Mouse (Mus musculus) G1E (cell line): ENCODE measurements around the gene Hp1bp3. TPM values are rescaled to one million over a fixed set of nuclear protein-coding genes. Genes with fewer than 3 reads are reported as not detected.

Source experiments
- ATAC-seq: 2 replicates; pipeline ENCODE4 v1.8.0; 2016; ENCODE audit warnings: mild to moderate bottlenecking; ENCODE audit not compliant: insufficient number of reproducible peaks, poor library complexity, low FRiP score, severe bottlenecking; ENCODE audit errors: extremely low read depth
- DNase-seq: peaks from one replicate; pipeline ENCODE4 v3.0.0; 2012; ENCODE audit warnings: low spot score
- H3K27me3 ChIP-seq: 2 replicates; pipeline ENCODE4 v1.6.1; 2012; ENCODE audit warnings: mild to moderate bottlenecking, low read length, inconsistent platforms; ENCODE audit not compliant: insufficient read depth
- H3K36me3 ChIP-seq: replicated peaks from 2 replicates; pipeline ENCODE3; 2012; ENCODE audit warnings: mild to moderate bottlenecking, inconsistent platforms
- H3K4me1 ChIP-seq: 2 replicates; pipeline ENCODE4 v1.6.1; 2012; ENCODE audit warnings: low read depth, low read length, inconsistent platforms, mixed read lengths; ENCODE audit not compliant: insufficient read depth
- H3K4me3 ChIP-seq: 2 replicates; pipeline ENCODE4 v1.5.1; 2012; ENCODE audit warnings: low read depth, mild to moderate bottlenecking, inconsistent platforms, low read length, moderate library complexity, mixed read lengths
- H3K9me3 ChIP-seq: replicated peaks from 2 replicates; pipeline ENCODE4 v1.6.1; 2012; ENCODE audit warnings: inconsistent platforms
- CTCF ChIP-seq: IDR thresholded peaks from 2 replicates; pipeline ENCODE4 v1.5.1; 2012; ENCODE audit warnings: low read depth, low read length, inconsistent platforms, mixed read lengths
- GATA1 ChIP-seq: IDR thresholded peaks from 2 replicates; pipeline ENCODE4 v1.6.1; 2012; ENCODE audit warnings: borderline replicate concordance, low read length, inconsistent platforms, mixed read lengths
- GATA2 ChIP-seq: IDR thresholded peaks from 2 replicates; pipeline ENCODE4 v1.6.1; 2012; ENCODE audit warnings: low read depth, low read length, inconsistent platforms, borderline replicate concordance
- POLR2AphosphoS5 ChIP-seq: IDR thresholded peaks from 2 replicates; pipeline ENCODE4 v1.6.1; 2012; ENCODE audit warnings: low read depth, low read length, inconsistent platforms; ENCODE audit not compliant: insufficient replicate concordance
- TAL1 ChIP-seq: conservative IDR thresholded peaks from 2 replicates; pipeline ENCODE4 v1.6.1; 2012; ENCODE audit warnings: low read depth, low read length, inconsistent platforms, mixed read lengths
- polyA plus RNA-seq: library from polyadenylated mRNA; stranded (reverse); fragments of >175 nt; gene quantifications from 2 replicates; pipeline ENCODE4 v1.2.3, GENCODE M21; 2012
- total RNA-seq, 2 experiments: library from RNA; stranded (forward) in 1 of 2; stranded (reverse) in 1 of 2; fragments of 200-1000 nt in 1 of 2; fragments of >200 nt in 1 of 2; fragmentation: Nextera tagmentation in 1 of 2; gene quantifications; 2 replicates each; pipeline ENCODE4 v1.2.3; 2014 to 2017

Hp1bp3 gene
- total and polyA plus RNA-seq, 3 experiments: 41.6 to 216 (median 127) TPM

GRCm38 (mm10) chr4:138246756-138247665, 30.9 kb downstream of the Hp1bp3 start:
- no peak for TF ChIP-seq GATA1
- no peak for TF ChIP-seq POLR2AphosphoS5
- TF ChIP-seq CTCF: no peak
- no peak for TF ChIP-seq GATA2
- no peak for TF ChIP-seq TAL1
- ATAC-seq (no peak), DNase-seq (no peak)
- peaks cover 89% of the 10 kb centered on the region for H3K36me3 ChIP-seq
- peaks cover 12% of the 10 kb centered on the region; the same call in 1 of the 2 replicates for H3K4me1 ChIP-seq
- H3K9me3 ChIP-seq: no peaks in the 10 kb centered on the region
- peaks cover 14% of the 10 kb centered on the region; the same call in 1 of the 2 replicates for H3K27me3 ChIP-seq
- H3K4me3 ChIP-seq: no peak overlapping the region

GRCm38 (mm10) chr4:138250088-138250960, 34.2 kb downstream of the Hp1bp3 start, which contains the start of the genes Sh2d5 and Kif17:
Gene Sh2d5, plus strand, starts transcription at chr4:138250403.
Gene Kif17, plus strand, starts transcription at chr4:138250435.
- no peak for TF ChIP-seq GATA1
- TF ChIP-seq GATA2: no peak
- TF ChIP-seq CTCF: no peak
- TF ChIP-seq TAL1: no peak
- TF ChIP-seq POLR2AphosphoS5: no peak
- no peak for DNase-seq
- no peak for ATAC-seq
- Histone ChIP-seq H3K27me3 (peaks cover 14% of the 10 kb centered on the region; the same call in 1 of the 2 replicates), H3K9me3 (no peaks in the 10 kb centered on the region), H3K36me3 (peaks cover 85% of the 10 kb centered on the region), H3K4me1 (peaks cover 13% of the 10 kb centered on the region; the same call in 1 of the 2 replicates), H3K4me3 (peak within 1 kb of the TSS; percentile 13; the same call in 1 of the 2 replicates)

- DNase-seq (no peak), ATAC-seq (no peak)
- H3K4me3 ChIP-seq: no peak overlapping the region
- H3K27me3 ChIP-seq: peaks cover 14% of the 10 kb centered on the region; the same call in 1 of the 2 replicates
- H3K36me3 ChIP-seq: peaks cover 83% of the 10 kb centered on the region
- TF ChIP-seq GATA1: no peak
- H3K9me3 ChIP-seq: no peaks in the 10 kb centered on the region
- H3K4me1 ChIP-seq: peaks cover 13% of the 10 kb centered on the region; the same call in 1 of the 2 replicates
Measured at GRCm38 (mm10) chr4:138251819-138252218, 35.7 kb downstream of the Hp1bp3 start.

- ATAC-seq: no peak
- H3K9me3 ChIP-seq: no peaks in the 10 kb centered on the region
- H3K4me3 ChIP-seq: no peak overlapping the region
- TF ChIP-seq TAL1: no peak
- no peak for TF ChIP-seq GATA2
- TF ChIP-seq POLR2AphosphoS5: no peak
- no peak for TF ChIP-seq GATA1
- TF ChIP-seq CTCF: no peak
- peaks cover 17% of the 10 kb centered on the region for H3K4me1 ChIP-seq
- no peak for DNase-seq
- H3K36me3 ChIP-seq: peaks cover 83% of the 10 kb centered on the region
- H3K27me3 ChIP-seq: peaks cover 14% of the 10 kb centered on the region; the same call in 1 of the 2 replicates
Measured at GRCm38 (mm10) chr4:138252231-138252630, 36.1 kb downstream of the Hp1bp3 start.

GRCm38 (mm10) chr4:138257116-138257687, 41.1 kb downstream of the Hp1bp3 start:
- DNase-seq: no peak
- Histone ChIP-seq H3K4me1 (peaks cover 14% of the 10 kb centered on the region), H3K9me3 (no peaks in the 10 kb centered on the region)

GRCm38 (mm10) chr4:138258663-138259062, 42.6 kb downstream of the Hp1bp3 start:
- no peak overlapping the region for H3K4me3 ChIP-seq
- H3K9me3 ChIP-seq: no peaks in the 10 kb centered on the region
- H3K4me1 ChIP-seq: peaks cover 25% of the 10 kb centered on the region
- TF ChIP-seq TAL1 (no peak), GATA2 (no peak), GATA1 (no peak), CTCF (no peak), POLR2AphosphoS5 (no peak)
- peaks cover 57% of the 10 kb centered on the region for H3K36me3 ChIP-seq
- DNase-seq: no peak
- peaks cover 12% of the 10 kb centered on the region for H3K27me3 ChIP-seq
- no peak for ATAC-seq

More at GRCm38 (mm10) chr4:138257116-138257687, 41.1 kb downstream of the Hp1bp3 start:
- no peak for TF ChIP-seq GATA2
- TF ChIP-seq POLR2AphosphoS5: no peak
- TF ChIP-seq CTCF: no peak
- TF ChIP-seq TAL1: no peak
- H3K27me3 ChIP-seq: peaks cover 2% of the 10 kb centered on the region; the same call in 1 of the 2 replicates
- no peak for ATAC-seq
- peaks cover 68% of the 10 kb centered on the region for H3K36me3 ChIP-seq
- no peak overlapping the region for H3K4me3 ChIP-seq
